Comparison of ENCODE assay signal across 8 mouse cellular contexts in genomic region chr8:94735426-94736094, GRCm38 (mm10). TPM values are rescaled to one million over a fixed set of nuclear protein-coding genes. Genes with fewer than 3 reads are reported as not detected.
A peak's percentile ranks its signal among the peaks of the same experiment; 100 is the strongest.
DNase-seq lines count a peak whose midpoint lies in the region; ATAC-seq and TF ChIP-seq lines count a peak whose summit lies in the region.

No protein-coding gene starts in this region.

- no peak for TF ChIP-seq POLR2A in bone marrow, adult 2 months (IDR thresholded peaks at IDR 0.05; ENCODE audit: borderline replicate concordance, control insufficient read depth, low read depth, low read length)
- TF ChIP-seq POLR2A in cerebellum, adult 2 months (IDR thresholded peaks at IDR 0.05; ENCODE audit: borderline replicate concordance, insufficient read depth, low read length): no peak

- no peak overlapping the region for H3K9ac ChIP-seq in hindbrain, postnatal 0 days (replicated peaks; ENCODE audit: low read length)

- H3K27me3 ChIP-seq in cerebellum, adult 2 months (ENCODE audit: control insufficient read depth, insufficient read depth, low read length): no peaks in the 10 kb centered on the region
- H3K27me3 ChIP-seq in hindbrain, postnatal 0 days (ENCODE audit: insufficient read depth, low read length): no peaks in the 10 kb centered on the region

- H3K4me1 ChIP-seq in bone marrow, adult 2 months (ENCODE audit: control insufficient read depth, insufficient read depth, low read length): peaks cover 9% of the 10 kb centered on the region
- no peaks in the 10 kb centered on the region; the same call in 1 of the 2 replicates for H3K4me1 ChIP-seq in cerebellum, adult 2 months (ENCODE audit: control insufficient read depth, insufficient read depth, low read length)
- no peaks in the 10 kb centered on the region for H3K4me1 ChIP-seq in hindbrain, postnatal 0 days (ENCODE audit: insufficient read depth, low read length)

- DNase-seq in gastrocnemius, adult 18-20 months (ENCODE audit: low spot score): peak; percentile 10
- DNase-seq in gastrocnemius, postnatal 14 days: no peak
- peak; percentile 32 to 39 for DNase-seq in lung, postnatal 4 days
- DNase-seq in layer of hippocampus, adult 11-12 months (ENCODE audit: low spot score): no peak
- no peak for DNase-seq in cerebellum, adult 2 months
- DNase-seq in hindbrain, postnatal 0 days (ENCODE audit: low spot score): no peak

- TF ChIP-seq CTCF in bone marrow, adult 2 months (IDR thresholded peaks at IDR 0.05; ENCODE audit: control insufficient read depth, insufficient read depth, low read length): no peak
- no peak for TF ChIP-seq CTCF in cerebellum, adult 2 months (IDR thresholded peaks at IDR 0.05; ENCODE audit: borderline replicate concordance, insufficient read depth, low read depth, low read length)
- no peak for TF ChIP-seq CTCF in hindbrain, postnatal 0 days (IDR thresholded peaks at IDR 0.05; ENCODE audit: low read depth)

- no peak overlapping the region for H3K4me3 ChIP-seq in bone marrow, adult 2 months (replicated peaks; ENCODE audit: control insufficient read depth, low read depth, low read length)
- no peak overlapping the region for H3K4me3 ChIP-seq in cerebellum, adult 2 months (replicated peaks; ENCODE audit: insufficient read depth, low read depth, low read length)
- H3K4me3 ChIP-seq in hindbrain, postnatal 0 days (ENCODE audit: low read length): no peak overlapping the region

- H3K27ac ChIP-seq in bone marrow, adult 2 months (ENCODE audit: control insufficient read depth, insufficient read depth, low read depth, low read length, poor library complexity): peak overlapping the region; percentile 92
- no peak overlapping the region for H3K27ac ChIP-seq in cerebellum, adult 2 months (ENCODE audit: insufficient read depth, low read length)
- no peak overlapping the region for H3K27ac ChIP-seq in hindbrain, postnatal 0 days

- no peaks in the 10 kb centered on the region for H3K9me3 ChIP-seq in hindbrain, postnatal 0 days (ENCODE audit: low read length)

- WGBS in bone marrow, adult 2 months: 41% methylated on average over 5 of the region's 5 CpGs
- 60% methylated on average over 5 of the region's 5 CpGs for whole genome bisulfite sequencing in cerebellum, adult 2 months
- WGBS in hindbrain, postnatal 0 days: 80% methylated on average over 5 of the region's 5 CpGs

- ATAC-seq in inflammation-experienced regulatory T-cells, adult 6 months: peak; percentile 67
- no peak for ATAC-seq in hindbrain, postnatal 0 days

- intact Hi-C loops in gastrocnemius, postnatal 14 days (cut with DNase I; ENCODE audit: low total_unique reads): no loop called here

- H3K4me2 ChIP-seq in hindbrain, postnatal 0 days (ENCODE audit: low read depth, low read length): no peak overlapping the region

- no peaks in the 10 kb centered on the region for H3K36me3 ChIP-seq in hindbrain, postnatal 0 days (ENCODE audit: insufficient read depth, low read length)

RNA-seq across cellular contexts. Expression of gene Ccl22, which starts 9.8 kb away (rescaled TPM):
- not detected for total RNA-seq in gastrocnemius, adult 18-20 months (2021)
- total RNA-seq in gastrocnemius, postnatal 14 days (2021): not detected
- 0.57 TPM in 1 of 2 replicates, not detected in the other for polyA plus RNA-seq in bone marrow, adult 2 months (2011; ENCODE audit: insufficient read depth, insufficient read length, low replicate concordance, missing spikeins)
- not detected for polyA plus RNA-seq in inflammation-experienced regulatory T-cells, adult 6 months (2017; shearing (Covaris generic))
- polyA plus RNA-seq in cerebellum, adult 2 months (2012; rRNA removed): 0.16 and 0.21 TPM in 2 replicates
- total RNA-seq in hindbrain, postnatal 0 days (2014; rRNA removed): 0.05 TPM in 1 of 2 replicates, not detected in the other
- polyA plus RNA-seq in hindbrain, postnatal 0 days (2015; fragmentation: Nextera tagmentation; extraction: Ambion mirVana): 0.10 and 0.13 TPM in 2 replicates

RNA-seq across cellular contexts. Expression of gene Cx3cl1, which starts 36.2 kb away (rescaled TPM):
- total RNA-seq in gastrocnemius, adult 18-20 months (2021): 1 to 10 TPM in 1 of 2 experiments, under 1 TPM in 1; 0.71 to 1.5 TPM
- total RNA-seq in gastrocnemius, postnatal 14 days (2021): under 1 TPM; 0.82 to 0.96 TPM
- 3.6 TPM in 1 of 2 replicates, not detected in the other for polyA plus RNA-seq in bone marrow, adult 2 months (2011; ENCODE audit: insufficient read depth, insufficient read length, low replicate concordance, missing spikeins)
- polyA plus RNA-seq in inflammation-experienced regulatory T-cells, adult 6 months (2017; shearing (Covaris generic)): under 1 TPM in 1 of 3 experiments, not detected in 2; 0.38 TPM
- 102 and 103 TPM in 2 replicates for polyA plus RNA-seq in cerebellum, adult 2 months (2012; rRNA removed)
- total RNA-seq in hindbrain, postnatal 0 days (2014; rRNA removed): 99.6 and 100 TPM in 2 replicates
- polyA plus RNA-seq in hindbrain, postnatal 0 days (2015; fragmentation: Nextera tagmentation; extraction: Ambion mirVana): 74.1 and 87.9 TPM in 2 replicates

RNA-seq across cellular contexts. Expression of gene Pllp, which starts 39.5 kb away (rescaled TPM):
- 1 to 10 TPM; 1.3 to 2.0 TPM for total RNA-seq in gastrocnemius, adult 18-20 months (2021)
- total RNA-seq in gastrocnemius, postnatal 14 days (2021): 10 to 100 TPM in 1 of 2 experiments, 1 to 10 TPM in 1; 2.7 to 13.1 TPM
- polyA plus RNA-seq in bone marrow, adult 2 months (2011; ENCODE audit: insufficient read depth, insufficient read length, low replicate concordance, missing spikeins): not detected in 2 replicates
- polyA plus RNA-seq in inflammation-experienced regulatory T-cells, adult 6 months (2017; shearing (Covaris generic)): 1 to 10 TPM in 1 of 3 experiments, not detected in 2; 1.0 TPM
- polyA plus RNA-seq in cerebellum, adult 2 months (2012; rRNA removed): 214 and 242 TPM in 2 replicates
- 19.0 and 20.3 TPM in 2 replicates for total RNA-seq in hindbrain, postnatal 0 days (2014; rRNA removed)
- polyA plus RNA-seq in hindbrain, postnatal 0 days (2015; fragmentation: Nextera tagmentation; extraction: Ambion mirVana): 18.6 and 20.6 TPM in 2 replicates

Comparison
In these comparisons a context has a peak if more than half of its experiments do, and no peak if none do; other contexts are left out.
1. DNase-seq: peak in gastrocnemius, adult 18-20 months (single experiment) and lung, postnatal 4 days (2 of 2); none in gastrocnemius, postnatal 14 days (single experiment), layer of hippocampus, adult 11-12 months (single experiment), cerebellum, adult 2 months (0 of 2) and hindbrain, postnatal 0 days (single experiment).
2. RNA of gene Cx3cl1, which starts 36.2 kb away (polyA plus RNA-seq): 102 to 103 TPM in cerebellum, adult 2 months and 74.1 to 87.9 TPM in hindbrain, postnatal 0 days; 3.6 TPM in bone marrow, adult 2 months and 0.38 TPM in inflammation-experienced regulatory T-cells, adult 6 months; every median in the first group is over 10 times any median in the second.